Mouse (Mus musculus) myocyte (in vitro differentiated cells): ENCODE measurements around the gene Khdrbs1. TPM values are rescaled to one million over a fixed set of nuclear protein-coding genes. Genes with fewer than 3 reads are reported as not detected.
A peak's percentile ranks its signal among the peaks of the same experiment; 100 is the strongest.
"Not testable (repeated sequence)": the region's sequence is repeated elsewhere in the genome, so short reads cannot be mapped to it uniquely, and the experiment has no call there.

ENCODE experiments used
- H3K27me3 ChIP-seq: one replicate; pipeline ENCODE4 v1.6.1; 2011; ENCODE audit not compliant: control insufficient read depth, insufficient read depth, insufficient read length
- H3K36me3 ChIP-seq: one replicate; pipeline ENCODE4 v1.6.1; 2011; ENCODE audit not compliant: control insufficient read depth, insufficient read depth
- H3K4me2 ChIP-seq: one replicate; pipeline ENCODE4 v1.6.1; 2011; ENCODE audit warnings: low read depth, control low read depth
- H3K4me3 ChIP-seq: one replicate; pipeline ENCODE4 v1.5.1; 2011; ENCODE audit warnings: mild to moderate bottlenecking, control low read depth, moderate library complexity
- H3K79me2 ChIP-seq: one replicate; pipeline ENCODE4 v1.6.1; 2011; ENCODE audit not compliant: control insufficient read depth, insufficient read depth
- H3ac ChIP-seq: one replicate; pipeline ENCODE4 v1.6.1; 2011; ENCODE audit not compliant: control insufficient read depth, insufficient read length
- CEBPB ChIP-seq: IDR thresholded peaks from 2 replicates; pipeline ENCODE4 v1.6.1; 2011; ENCODE audit warnings: mild to moderate bottlenecking, moderate library complexity; ENCODE audit not compliant: poor library complexity, insufficient read depth, severe bottlenecking
- E2F4 ChIP-seq: IDR thresholded peaks from one replicate; pipeline ENCODE4 v1.6.1; 2011; ENCODE audit warnings: mild to moderate bottlenecking, control low read depth, moderate library complexity; ENCODE audit not compliant: insufficient read depth
- MAX ChIP-seq: IDR thresholded peaks from one replicate; pipeline ENCODE4 v1.6.1; 2011; ENCODE audit warnings: low read depth, mild to moderate bottlenecking, control low read depth
- MYOD1 ChIP-seq, 3 experiments: IDR thresholded peaks; one replicate each; pipeline ENCODE4 v1.6.1; 2011; ENCODE audit warnings: control low read depth in 2 of 3, low read depth in 2 of 3, mild to moderate bottlenecking in 2 of 3, moderate library complexity in 1 of 3; ENCODE audit not compliant: insufficient read length in 2 of 3, control insufficient read depth in 1 of 3
- MYOG ChIP-seq, 3 experiments: IDR thresholded peaks; one replicate each; pipeline ENCODE4 v1.6.1; 2011; ENCODE audit warnings: control low read depth in 2 of 3, low read depth in 2 of 3, mild to moderate bottlenecking in 2 of 3; ENCODE audit not compliant: insufficient read length in 2 of 3, control insufficient read depth in 1 of 3, insufficient read depth in 1 of 3
- POLR2A ChIP-seq: IDR thresholded peaks from one replicate; pipeline ENCODE4 v1.6.1; 2011; ENCODE audit warnings: low read depth, mild to moderate bottlenecking, control low read depth, moderate library complexity; ENCODE audit not compliant: insufficient read length
- POLR2AphosphoS2 ChIP-seq: IDR thresholded peaks from one replicate; pipeline ENCODE4 v1.6.1; 2011; ENCODE audit warnings: low read depth, control low read depth; ENCODE audit not compliant: insufficient read length
- REST ChIP-seq: IDR thresholded peaks from one replicate; pipeline ENCODE4 v1.6.1; 2011; ENCODE audit warnings: mild to moderate bottlenecking, control low read depth, moderate library complexity; ENCODE audit not compliant: insufficient read depth, insufficient read length
- SRF ChIP-seq: IDR thresholded peaks from one replicate; pipeline ENCODE4 v1.6.1; 2011; ENCODE audit warnings: low read depth; ENCODE audit not compliant: control insufficient read depth, insufficient read length
- TCF12 ChIP-seq: IDR thresholded peaks from one replicate; pipeline ENCODE4 v1.6.1; 2011; ENCODE audit warnings: mild to moderate bottlenecking, control low read depth; ENCODE audit not compliant: poor library complexity, insufficient read depth, severe bottlenecking
- TCF3 ChIP-seq: IDR thresholded peaks from one replicate; pipeline ENCODE4 v1.6.1; 2011; ENCODE audit warnings: low read depth, control low read depth; ENCODE audit not compliant: insufficient read length
- USF1 ChIP-seq: IDR thresholded peaks from one replicate; pipeline ENCODE4 v1.6.1; 2011; ENCODE audit warnings: low read depth, mild to moderate bottlenecking, control low read depth, moderate library complexity
- polyA plus RNA-seq: library from polyadenylated mRNA; unstranded; fragments of >200 nt; fragmentation: generic; extraction: Trizol; gene quantifications from one replicate; pipeline ENCODE4 v1.2.1, GENCODE M21; 2012; ENCODE audit warnings: missing spikeins

The Khdrbs1 gene
- polyA plus RNA-seq, 1 experiment: 40.4 TPM

DNA sequence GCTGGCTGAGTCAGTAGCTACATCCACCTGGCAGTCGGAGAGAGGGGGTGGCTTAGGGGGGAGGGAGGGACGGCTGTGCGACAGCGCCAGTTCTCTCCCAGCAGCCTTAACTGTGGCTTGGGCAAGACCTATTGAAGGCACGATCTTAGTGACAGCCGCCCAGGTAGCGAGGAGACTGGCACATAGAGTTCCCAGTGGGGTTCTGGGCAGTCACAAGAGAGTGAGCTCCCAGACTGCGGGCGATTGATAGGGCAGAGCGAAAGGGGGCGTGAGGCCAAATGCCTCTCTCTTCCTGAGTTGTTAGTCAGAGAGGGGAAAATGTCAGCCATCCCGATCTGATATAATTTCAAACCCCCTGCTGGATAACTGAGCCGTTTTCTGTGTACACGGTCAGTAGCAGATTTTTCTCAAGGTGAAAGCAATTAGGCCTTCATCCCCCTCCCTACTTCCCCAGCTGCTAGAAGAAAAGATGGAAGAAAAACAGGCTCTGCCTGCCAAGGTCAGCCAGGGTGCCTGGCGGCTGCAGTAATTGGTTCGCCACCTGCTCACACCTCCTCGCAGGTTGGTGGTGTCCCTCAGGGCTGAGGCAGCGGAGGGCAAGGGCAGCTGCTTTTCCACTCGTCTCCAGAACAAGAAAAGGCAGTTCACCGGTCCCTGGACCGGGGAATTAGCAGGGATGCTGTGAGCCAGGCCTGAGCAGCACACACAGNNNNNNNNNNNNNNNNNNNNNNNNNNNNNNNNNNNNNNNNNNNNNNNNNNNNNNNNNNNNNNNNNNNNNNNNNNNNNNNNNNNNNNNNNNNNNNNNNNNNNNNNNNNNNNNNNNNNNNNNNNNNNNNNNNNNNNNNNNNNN, 29.8 kb upstream of the Khdrbs1 start:
- no peaks in the 10 kb centered on the region for H3K36me3 ChIP-seq
- no peak overlapping the region for H3K4me3 ChIP-seq
- H3K79me2 ChIP-seq: no peaks in the 10 kb centered on the region
- H3ac ChIP-seq: no peak overlapping the region
- no peaks in the 10 kb centered on the region for H3K27me3 ChIP-seq
- peak overlapping the region; percentile 46 for H3K4me2 ChIP-seq
- TF ChIP-seq MYOG (IDR thresholded peaks at IDR 0.05; ENCODE audit: control insufficient read depth in 1 of 3, insufficient read depth in 1 of 3, insufficient read length in 2 of 3, low read depth in 2 of 3) (no peak), MYOD1 (IDR thresholded peaks at IDR 0.05; ENCODE audit: control insufficient read depth in 1 of 3, insufficient read length in 2 of 3, low read depth in 2 of 3) (peak in 1 of 3 experiments; percentile 49)

DNA sequence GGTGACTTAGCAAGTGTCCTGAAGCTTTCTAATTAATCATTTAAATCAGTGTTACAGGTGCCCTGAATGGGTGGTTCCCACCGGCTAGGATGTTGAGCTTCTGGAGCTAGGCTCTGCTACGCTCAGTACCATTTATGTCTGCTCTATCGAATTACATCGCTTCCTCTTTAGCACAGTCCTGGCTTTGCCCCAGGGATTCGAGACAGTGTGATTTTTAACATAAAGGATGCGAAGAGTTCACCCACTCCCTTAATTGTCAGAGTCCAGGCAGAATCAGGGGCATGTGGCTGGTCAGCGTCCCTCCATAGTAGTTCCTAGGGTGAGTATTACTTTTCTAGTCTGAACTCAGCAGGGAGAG, 29.2 kb upstream of the Khdrbs1 start:
- Histone ChIP-seq H3ac (no peak overlapping the region), H3K27me3 (no peaks in the 10 kb centered on the region), H3K4me3 (no peak overlapping the region), H3K79me2 (no peaks in the 10 kb centered on the region), H3K36me3 (no peaks in the 10 kb centered on the region), H3K4me2 (peak overlapping the region; percentile 46)
- TF ChIP-seq USF1 (no peak), REST (no peak), CEBPB (no peak), TCF3 (no peak), E2F4 (no peak), MYOD1 (IDR thresholded peaks at IDR 0.05; ENCODE audit: control insufficient read depth in 1 of 3, insufficient read length in 2 of 3, low read depth in 2 of 3) (no peak), TCF12 (no peak), MAX (no peak), POLR2A (no peak), MYOG (IDR thresholded peaks at IDR 0.05; ENCODE audit: control insufficient read depth in 1 of 3, insufficient read depth in 1 of 3, insufficient read length in 2 of 3, low read depth in 2 of 3) (no peak), POLR2AphosphoS2 (no peak)

DNA sequence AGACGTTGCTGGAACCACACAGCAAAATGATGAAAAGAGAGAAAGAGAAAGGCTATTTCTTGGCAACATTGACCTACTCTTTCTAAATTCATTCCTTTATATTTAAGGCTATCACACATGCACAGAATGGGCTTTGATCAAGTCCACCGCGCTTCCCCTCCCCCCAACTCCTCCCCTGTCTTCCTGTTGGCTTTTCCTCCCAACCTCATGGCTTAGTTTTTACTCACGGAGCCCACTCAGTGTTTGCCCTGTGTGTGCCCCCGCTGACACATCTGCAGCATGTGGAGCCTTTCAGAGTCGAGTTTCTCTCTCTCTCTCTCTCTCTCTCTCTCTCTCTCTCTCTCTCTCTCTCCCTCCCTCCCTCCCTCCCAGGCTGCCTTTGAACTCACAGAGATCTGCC, 28.5 kb upstream of the Khdrbs1 start:
- TF ChIP-seq REST: no peak
- no peak for TF ChIP-seq TCF12
- no peak for TF ChIP-seq MYOD1 (IDR thresholded peaks at IDR 0.05; ENCODE audit: control insufficient read depth in 1 of 3, insufficient read length in 2 of 3, low read depth in 2 of 3)
- H3K4me2 ChIP-seq: no peak overlapping the region
- H3K27me3 ChIP-seq: no peaks in the 10 kb centered on the region
- H3K79me2 ChIP-seq: no peaks in the 10 kb centered on the region
- H3ac ChIP-seq: no peak overlapping the region
- no peaks in the 10 kb centered on the region for H3K36me3 ChIP-seq
- no peak overlapping the region for H3K4me3 ChIP-seq

DNA sequence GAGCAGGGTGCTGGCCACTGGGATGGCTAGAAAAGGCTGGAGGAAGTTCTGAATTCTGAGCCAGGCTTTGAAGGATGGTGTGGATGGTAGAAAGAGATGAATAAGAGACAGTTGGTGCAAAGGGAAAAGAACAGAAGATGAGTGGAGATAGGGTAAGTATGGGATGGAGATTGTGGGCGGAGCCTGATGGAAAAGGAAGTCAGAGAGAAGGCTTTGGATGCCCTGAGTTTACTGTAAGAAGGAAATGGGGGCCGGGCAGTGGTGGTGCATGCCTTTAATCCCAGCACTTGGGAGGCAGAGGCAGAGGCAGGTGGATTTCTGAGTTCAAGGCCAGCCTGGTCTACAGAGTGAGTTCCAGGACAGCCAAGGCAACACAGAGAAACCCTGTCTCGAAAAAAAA, 26.6 kb upstream of the Khdrbs1 start:
- not testable (repeated sequence) for H3K4me2 ChIP-seq, H3K79me2 ChIP-seq, H3K27me3 ChIP-seq, H3K36me3 ChIP-seq, H3ac ChIP-seq, H3K4me3 ChIP-seq

DNA sequence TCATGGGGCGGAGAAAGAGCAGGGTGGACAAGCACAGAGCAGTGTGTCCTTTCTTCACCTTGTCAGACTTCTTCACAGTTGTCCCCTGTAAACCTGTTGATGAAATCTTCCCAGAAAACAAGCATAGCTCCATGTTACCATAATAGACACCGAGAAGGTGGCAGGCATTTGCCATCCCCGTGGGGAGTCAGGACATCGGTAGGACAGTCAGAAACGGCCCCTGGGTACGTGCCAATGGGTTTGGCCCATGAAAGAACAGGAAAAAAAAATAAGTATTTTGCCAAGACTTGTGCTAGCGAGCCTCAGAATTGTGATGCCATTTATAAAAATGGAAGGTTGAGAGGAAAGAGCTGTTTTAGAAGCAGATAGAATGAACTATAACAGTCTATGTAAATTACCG, 25.7 kb upstream of the Khdrbs1 start:
- H3K79me2 ChIP-seq: no peaks in the 10 kb centered on the region
- no peaks in the 10 kb centered on the region for H3K36me3 ChIP-seq
- no peaks in the 10 kb centered on the region for H3K27me3 ChIP-seq
- no peak overlapping the region for H3ac ChIP-seq
- TF ChIP-seq MYOD1 (IDR thresholded peaks at IDR 0.05; ENCODE audit: control insufficient read depth in 1 of 3, insufficient read length in 2 of 3, low read depth in 2 of 3) (no peak), TCF3 (no peak), USF1 (no peak), TCF12 (no peak), REST (no peak), CEBPB (no peak), MYOG (IDR thresholded peaks at IDR 0.05; ENCODE audit: control insufficient read depth in 1 of 3, insufficient read depth in 1 of 3, insufficient read length in 2 of 3, low read depth in 2 of 3) (no peak), POLR2A (no peak), POLR2AphosphoS2 (no peak), E2F4 (no peak), MAX (no peak), SRF (no peak)
- H3K4me3 ChIP-seq: no peak overlapping the region
- H3K4me2 ChIP-seq: no peak overlapping the region

DNA sequence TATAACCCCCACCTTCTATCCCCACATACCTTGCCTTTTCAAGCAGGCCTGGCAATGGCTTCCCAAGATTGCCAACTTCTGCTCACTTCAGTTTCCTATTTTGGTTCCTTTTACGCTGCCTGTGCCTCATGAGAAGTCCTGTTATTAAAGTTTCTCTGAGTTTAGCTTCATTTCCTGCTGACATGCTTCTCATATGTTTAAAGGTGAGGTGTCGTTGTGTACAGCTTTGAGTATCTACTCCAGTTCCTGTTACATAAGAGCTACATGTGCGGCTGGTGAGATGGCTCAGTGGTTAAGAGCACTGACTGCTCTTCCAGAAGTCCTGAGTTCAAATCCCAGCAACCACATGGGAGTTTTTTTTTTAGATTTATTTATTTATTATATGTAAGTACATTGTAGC, 23.2 kb upstream of the Khdrbs1 start:
- Histone ChIP-seq H3K4me2 (no peak overlapping the region), H3ac (no peak overlapping the region), H3K4me3 (no peak overlapping the region), H3K27me3 (no peaks in the 10 kb centered on the region), H3K79me2 (no peaks in the 10 kb centered on the region), H3K36me3 (no peaks in the 10 kb centered on the region)
- no peak for TF ChIP-seq REST
- TF ChIP-seq TCF3: no peak

DNA sequence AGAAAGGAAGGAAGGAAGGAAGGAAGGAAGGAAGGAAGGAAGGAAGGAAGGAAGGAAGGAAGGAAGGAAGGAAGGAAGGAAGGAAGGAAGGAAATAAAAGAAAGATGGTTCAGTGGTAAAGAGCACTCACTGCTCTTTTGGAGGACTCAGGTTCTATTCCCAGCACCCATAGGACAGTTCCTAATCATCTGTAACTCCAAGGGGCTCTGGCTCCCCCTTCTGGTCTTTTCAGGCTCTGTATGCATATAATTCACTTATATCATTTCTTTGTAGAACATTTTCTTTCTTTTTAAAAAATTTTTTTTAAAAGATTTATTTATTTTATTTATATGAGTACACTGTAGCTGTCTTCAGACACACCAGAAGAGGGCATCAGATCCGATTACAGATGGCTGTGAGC, 20.4 kb upstream of the Khdrbs1 start:
- not testable (repeated sequence) for H3K4me3 ChIP-seq, H3ac ChIP-seq, H3K36me3 ChIP-seq, H3K79me2 ChIP-seq, H3K4me2 ChIP-seq, H3K27me3 ChIP-seq
